8 mouse cellular contexts compared by ENCODE assay signal in genomic region chrX:56821765-56822603, GRCm38 (mm10). TPM values are rescaled to one million over a fixed set of nuclear protein-coding genes. Genes with fewer than 3 reads are reported as not detected.
DNase-seq lines count a peak whose midpoint lies in the region; ATAC-seq and TF ChIP-seq lines count a peak whose summit lies in the region.

Gene Map7d3 (minus strand): TSS chrX:56822326.

- no peaks in the 10 kb centered on the region for H3K9me3 ChIP-seq in heart, embryonic 11.5 days (replicated peaks; ENCODE audit: control insufficient read depth, low read length)
- no peaks in the 10 kb centered on the region for H3K9me3 ChIP-seq in megakaryocyte, embryonic 14.5 days

- no peaks in the 10 kb centered on the region for H3K27me3 ChIP-seq in heart, embryonic 11.5 days (ENCODE audit: control insufficient read depth, insufficient read depth, low read length)
- peaks cover 10% of the 10 kb centered on the region for H3K27me3 ChIP-seq in megakaryocyte, embryonic 14.5 days (replicated peaks)
- no peaks in the 10 kb centered on the region for H3K27me3 ChIP-seq in testis, adult 2 months (ENCODE audit: control insufficient read depth, insufficient read depth, low read length)

- H3K4me1 ChIP-seq in heart, embryonic 11.5 days (ENCODE audit: control insufficient read depth, insufficient read depth, low read length), result no peaks in the 10 kb centered on the region
- H3K4me1 ChIP-seq in megakaryocyte, embryonic 14.5 days, result peaks cover 6% of the 10 kb centered on the region; the same call in 1 of the 2 replicates
- H3K4me1 ChIP-seq in testis, adult 2 months (ENCODE audit: control insufficient read depth, insufficient read depth, low read length), result peaks cover 2% of the 10 kb centered on the region; the same call in 1 of the 2 replicates

- peak within 1 kb of the TSS; percentile 66 for H3K4me2 ChIP-seq in heart, embryonic 11.5 days

- no peaks in the 10 kb centered on the region for H3K36me3 ChIP-seq in heart, embryonic 11.5 days (ENCODE audit: control insufficient read depth, insufficient read depth, low read length)
- H3K36me3 ChIP-seq in megakaryocyte, embryonic 14.5 days (replicated peaks; ENCODE audit: low read length), result no peaks in the 10 kb centered on the region
- no peaks in the 10 kb centered on the region for H3K36me3 ChIP-seq in testis, adult 2 months (ENCODE audit: control insufficient read depth, insufficient read depth, low read length)

- H3K27ac ChIP-seq in heart, embryonic 11.5 days (ENCODE audit: low read depth, low read length), result no peak within 1 kb of the TSS
- peak within 1 kb of the TSS; percentile 87 for H3K27ac ChIP-seq in testis, adult 2 months (ENCODE audit: control insufficient read depth, insufficient read depth, low read depth, low read length)

- no peak for TF ChIP-seq CTCF in testis, adult 2 months (IDR thresholded peaks at IDR 0.05; ENCODE audit: control insufficient read depth, insufficient read depth, insufficient replicate concordance, low read depth, low read length)

- DNase-seq in adrenal gland, adult (ENCODE audit: inconsistent age in 2 of 2, low spot score in 1 of 2), result peak; percentile 7 to 46
- DNase-seq in adrenal gland, postnatal 4 days (ENCODE audit: low spot score in 2 of 2), result no peak
- peak; percentile 8 for DNase-seq in c-Kit-positive CD71-positive TER-119-negative erythroid progenitor cells, embryonic 14.5 days (ENCODE audit: low read depth)
- DNase-seq in kidney, postnatal 36 days, result peak; percentile 8 to 27
- DNase-seq in layer of hippocampus, adult 8-10 months (ENCODE audit: low spot score in 2 of 2), result no peak

- WGBS in heart, embryonic 11.5 days (ENCODE audit: insufficient replicate concordance), result 16% methylated on average over 33 of the region's 35 CpGs

- TF ChIP-seq POLR2A in testis, adult 2 months (IDR thresholded peaks at IDR 0.05; ENCODE audit: control insufficient read depth, low read depth, low read length), result no peak

- H3K9ac ChIP-seq in heart, embryonic 11.5 days (ENCODE audit: low read depth, low read length), result peak within 1 kb of the TSS; percentile 61

- no peak for ATAC-seq in heart, embryonic 11.5 days (replicated peaks; ENCODE audit: insufficient number of reproducible peaks, low FRiP score, low TSS enrichment)

- peak within 1 kb of the TSS; percentile 54 for H3K4me3 ChIP-seq in heart, embryonic 11.5 days (ENCODE audit: low read depth, low read length)
- H3K4me3 ChIP-seq in megakaryocyte, embryonic 14.5 days (replicated peaks), result peak within 1 kb of the TSS; percentile 91
- peak within 1 kb of the TSS; percentile 81 for H3K4me3 ChIP-seq in testis, adult 2 months (ENCODE audit: control insufficient read depth, low read depth, low read length)

RNA-seq across cellular contexts. Expression of gene Map7d3, which starts in this region (rescaled TPM):
- 1 to 10 TPM; 3.9 to 5.6 TPM for total RNA-seq in adrenal gland, postnatal 4 days (2021)
- polyA plus RNA-seq in heart, embryonic 11.5 days (2014; fragmentation: Nextera tagmentation; extraction: Ambion mirVana), result 1.3 and 1.8 TPM in 2 replicates
- polyA plus RNA-seq in megakaryocyte, embryonic 14.5 days (2012; ENCODE audit: insufficient read depth, low replicate concordance), result 0.37 TPM in 1 of 2 replicates, not detected in the other
- polyA plus RNA-seq in testis, adult 2 months (2012; rRNA removed), result 2.2 TPM in 2 replicates
- total RNA-seq in layer of hippocampus, adult 8-10 months (2022), result not detected

Comparison
In these comparisons a context has a peak if more than half of its experiments do, and no peak if none do; other contexts are left out.
1. RNA of gene Map7d3 (total RNA-seq): 3.9 to 5.6 TPM in adrenal gland, postnatal 4 days; not detected in layer of hippocampus, adult 8-10 months; every median in the first group is over 4 times any median in the second.
2. DNase-seq: peak in adrenal gland, adult (2 of 2), c-Kit-positive CD71-positive TER-119-negative erythroid progenitor cells, embryonic 14.5 days (single experiment) and kidney, postnatal 36 days (2 of 2); none in adrenal gland, postnatal 4 days (0 of 2) and layer of hippocampus, adult 8-10 months (0 of 2).
3. Peak in every context shown above with its lines, with median percentiles within 50 percentile points of each other: H3K4me3 ChIP-seq.